Mouse (Mus musculus): ENCODE data around the gene Fam122c. TPM values are rescaled to one million over a fixed set of nuclear protein-coding genes. Genes with fewer than 3 reads are reported as not detected.
A peak's percentile ranks its signal among the peaks of the same experiment; 100 is the strongest.

Fam122c gene
- total RNA-seq, 2 experiments from 2014 or later, result not detected

DNA sequence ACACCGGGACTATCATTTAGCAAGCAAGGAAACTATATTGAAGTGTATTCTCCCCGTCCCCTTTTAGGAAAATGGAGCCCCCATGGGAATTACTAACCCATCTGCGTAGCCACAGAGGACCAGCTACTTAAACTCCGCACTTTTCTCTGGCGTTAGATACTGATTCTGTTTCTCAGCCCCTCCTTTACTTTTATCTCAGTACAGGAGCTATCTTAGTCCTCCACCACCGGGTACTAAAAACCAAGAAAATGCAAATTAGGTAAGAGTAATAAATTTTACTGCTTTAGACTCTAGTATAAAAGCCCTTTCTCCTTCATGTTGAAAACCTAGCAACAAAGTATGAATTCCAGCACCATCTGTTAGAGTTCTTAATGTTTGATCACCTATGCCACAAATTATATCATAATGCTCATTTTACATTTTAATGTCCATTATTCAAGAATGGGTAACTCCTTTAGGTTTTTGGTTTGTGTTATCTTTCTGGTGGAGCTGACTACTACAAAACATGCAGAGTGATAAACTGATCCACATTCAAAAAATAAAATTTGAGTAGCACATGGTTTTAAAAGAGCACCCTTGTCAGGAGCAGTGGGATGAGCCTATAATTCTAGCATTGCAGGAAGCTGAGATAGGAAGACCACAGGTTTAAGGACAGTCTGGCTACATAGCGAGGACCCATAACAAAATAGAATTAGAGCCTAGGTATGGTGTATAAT, 91.6 kb downstream of the Fam122c start:
- intact Hi-C loops (cut with DNase I), result no loop called here
- DNase-seq (ENCODE audit: low spot score in 2 of 2), result no peak

DNA sequence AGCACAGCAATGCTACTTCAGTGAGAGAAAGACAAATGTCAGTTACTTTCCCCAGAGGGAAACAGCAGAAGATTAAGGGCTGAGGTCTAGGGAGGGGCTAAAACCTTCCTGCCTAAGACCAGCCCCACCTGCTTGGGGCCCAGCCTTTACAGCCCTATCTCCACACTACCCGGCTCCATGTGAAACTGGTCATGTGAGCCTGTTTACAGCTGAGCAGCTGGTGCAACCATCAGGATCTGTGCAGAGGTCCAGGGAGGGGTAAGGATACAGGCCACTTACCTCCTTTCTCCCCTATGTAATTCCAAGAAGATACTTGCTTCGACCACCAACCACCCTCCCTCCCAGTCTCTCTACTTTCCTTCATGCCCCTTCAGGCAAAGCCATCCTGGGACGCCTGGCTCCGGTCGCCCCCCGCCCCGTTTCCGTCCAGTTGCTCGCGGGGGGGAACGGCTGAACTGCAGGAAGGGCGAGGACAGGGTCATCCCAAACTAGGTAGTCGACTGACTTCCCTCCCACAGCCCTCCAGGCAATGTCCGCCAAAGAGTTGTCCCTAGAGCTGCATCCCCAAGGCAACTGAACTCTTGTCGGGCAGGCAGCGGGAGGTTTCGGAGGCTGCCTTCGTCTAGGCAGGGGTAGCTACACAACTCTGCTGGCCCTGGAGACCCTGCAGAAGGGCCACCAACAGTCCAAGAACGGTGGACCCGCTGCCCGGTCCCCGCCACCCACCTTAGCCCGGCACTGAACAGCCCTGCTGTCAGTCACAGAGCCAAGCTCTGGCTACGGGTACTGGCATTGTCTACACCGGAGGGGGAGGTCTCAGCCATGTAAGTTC, 96.5 kb downstream of the Fam122c start:
- intact Hi-C loops (cut with DNase I), result no loop called here
- peak in 1 of 2 experiments; percentile 4 for DNase-seq (ENCODE audit: low spot score in 2 of 2)

DNA sequence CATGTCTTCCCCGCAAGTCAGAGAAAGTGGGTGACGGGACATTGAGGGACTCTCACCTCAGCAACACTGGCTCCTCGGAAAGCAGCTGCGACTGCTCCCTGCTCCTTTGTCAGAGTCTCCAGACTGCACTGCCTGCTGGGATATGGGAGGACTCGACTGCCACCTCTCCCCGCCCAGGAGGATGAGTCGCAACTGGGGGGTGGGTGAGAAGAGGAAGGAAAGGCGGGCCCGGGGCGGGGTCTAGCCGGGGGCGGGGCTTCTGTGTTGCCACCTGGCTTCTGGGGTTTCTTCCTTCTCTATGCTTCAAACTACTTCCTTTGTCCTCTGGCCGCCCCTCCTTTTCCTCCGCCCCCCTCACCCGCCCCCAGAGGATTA, 97.1 kb downstream of the Fam122c start, which contains the start of gene Mospd1:
Gene Mospd1, minus strand, starts transcription at position 137 of the 375 bp plus-strand sequence.
- peak; percentile 72 to 75 for DNase-seq (ENCODE audit: low spot score in 2 of 2)
- intact Hi-C loops (cut with DNase I), result no loop called here

Other genes starting within 250 kb of the Fam122c start
- gene Plac1, start 33.3 kb upstream of the Fam122c start, total RNA-seq (2021), result not detected
- gene Fam122b, start 3.6 kb upstream of the Fam122c start, total RNA-seq (2021), result 1 to 10 TPM; 2.8 to 4.1 TPM
- gene Mospd1, start 97.1 kb downstream of the Fam122c start, total RNA-seq (2021), result 10 to 100 TPM; 12.3 to 15.9 TPM
- not detected for gene Etd, start 161.5 kb downstream of the Fam122c start, total RNA-seq (2021)

All from left cerebral cortex, postnatal 36 days (tissue).